Mouse (Mus musculus) E14TG2a.4 (cell line): ENCODE data around the gene Cog8.
A peak's percentile ranks its signal among the peaks of the same experiment; 100 is the strongest.

Experiments
- H3K27me3 ChIP-seq: 2 replicates; pipeline ENCODE4 v1.6.1; 2014; ENCODE audit warnings: low read length, control low read depth; ENCODE audit not compliant: insufficient read depth
- H3K36me3 ChIP-seq: 2 replicates; pipeline ENCODE4 v1.6.1; 2014; ENCODE audit warnings: low read length, control low read depth; ENCODE audit not compliant: insufficient read depth
- H3K4me1 ChIP-seq: replicated peaks from 2 replicates; pipeline ENCODE4 v1.6.1; 2014; ENCODE audit warnings: low read depth, low read length, control low read depth
- H3K4me3 ChIP-seq: replicated peaks from 2 replicates; pipeline ENCODE4 v1.5.1; 2014; ENCODE audit warnings: mild to moderate bottlenecking, low read length
- H3K9me3 ChIP-seq: 2 replicates; pipeline ENCODE4 v1.6.1; 2014; ENCODE audit warnings: low read length, control low read depth
- CTCF ChIP-seq: conservative IDR thresholded peaks from 2 replicates; pipeline ENCODE4 v1.5.1; 2014; ENCODE audit warnings: low read length
- NANOG ChIP-seq: IDR thresholded peaks from 2 replicates; pipeline ENCODE4 v1.6.1; 2014; ENCODE audit warnings: borderline replicate concordance, low read length, mixed read lengths
- POU5F1 ChIP-seq: IDR thresholded peaks from 2 replicates; pipeline ENCODE4 v1.6.1; 2014; ENCODE audit warnings: low read length, borderline replicate concordance

Gene Cog8

DNA sequence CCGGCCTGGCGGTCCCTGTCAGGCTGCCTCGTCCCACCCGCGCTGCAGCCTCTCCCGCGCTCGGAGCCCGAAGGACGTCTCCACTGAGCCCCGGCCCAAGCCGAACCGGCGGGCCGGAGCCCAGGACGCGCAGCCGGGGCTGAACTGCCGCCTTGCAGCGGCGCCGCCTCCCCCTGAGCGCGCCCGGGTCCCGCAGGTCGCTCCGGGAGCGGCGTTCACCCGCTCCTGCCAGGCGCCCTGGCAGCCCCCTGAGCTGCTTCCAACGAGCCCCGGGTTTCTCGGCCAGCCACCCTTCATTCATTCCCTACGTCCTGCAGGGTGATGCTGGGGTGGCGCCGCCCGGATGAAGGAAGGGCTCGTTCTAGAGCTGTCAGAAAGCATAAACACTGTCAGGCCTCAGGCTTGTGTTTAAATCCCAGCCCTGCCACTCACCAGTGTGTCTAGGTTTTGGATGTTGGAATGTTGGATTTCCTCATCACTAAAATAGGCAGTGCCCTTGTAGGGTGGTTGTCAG is 24.9 kb downstream of the Cog8 start:
- Histone ChIP-seq H3K4me1 (peaks cover 28% of the 10 kb centered on the region), H3K9me3 (peaks cover 11% of the 10 kb centered on the region), H3K4me3 (peak overlapping the region; percentile 94), H3K27me3 (no peaks in the 10 kb centered on the region), H3K36me3 (peaks cover 5% of the 10 kb centered on the region)
- no peak for TF ChIP-seq CTCF
- TF ChIP-seq POU5F1, result no peak
- TF ChIP-seq NANOG, result no peak

DNA sequence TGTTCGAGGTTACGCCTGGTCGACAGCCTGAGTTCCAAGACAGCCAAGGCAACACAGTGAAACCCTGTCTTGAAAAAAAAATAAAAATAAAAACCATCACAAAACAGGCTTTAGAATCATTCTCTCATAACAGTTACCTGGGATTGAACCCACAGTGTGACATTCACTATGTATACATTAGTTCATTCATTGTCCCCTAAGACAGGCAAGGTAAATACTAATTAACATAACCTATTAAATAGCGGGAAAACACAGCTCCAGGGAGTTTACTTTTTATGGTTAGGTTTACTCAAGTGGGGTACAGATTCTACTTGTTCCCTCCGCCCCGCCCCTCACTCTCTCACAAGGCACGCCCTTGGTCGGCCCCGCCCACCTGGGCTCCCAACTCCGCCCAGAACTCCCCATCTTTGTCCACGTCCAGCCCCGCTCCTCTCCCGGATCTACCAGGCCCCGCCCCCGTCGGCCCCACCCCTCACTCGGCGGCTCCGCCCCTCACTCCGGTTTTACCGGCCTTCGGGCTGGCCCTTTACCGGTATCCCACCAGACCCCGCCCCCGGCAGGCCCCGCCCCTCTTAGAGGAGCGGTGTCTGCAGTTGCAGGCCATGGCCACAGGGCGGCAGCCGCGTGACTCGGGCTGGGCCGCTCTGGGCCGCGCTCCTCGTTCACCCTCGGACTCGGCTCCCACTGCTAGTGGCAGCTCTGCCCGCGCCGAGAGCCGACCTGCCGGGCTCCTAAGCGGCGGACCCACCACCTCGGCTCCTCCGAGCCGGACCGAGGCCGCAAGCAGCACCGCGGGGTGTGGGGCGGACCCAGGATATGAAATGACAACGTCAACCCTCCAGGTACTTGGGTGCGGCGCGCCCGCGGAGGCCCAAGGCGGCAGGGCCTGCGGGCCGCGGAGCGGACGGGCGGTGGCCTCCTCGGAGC is 25.6 kb downstream of the Cog8 start, which contains the start of gene Vps4a:
Vps4a (plus strand) TSS at position 573 of the 927 bp plus-strand sequence.
- no peaks in the 10 kb centered on the region for H3K36me3 ChIP-seq
- peaks cover 11% of the 10 kb centered on the region for H3K9me3 ChIP-seq
- no peaks in the 10 kb centered on the region for H3K27me3 ChIP-seq
- H3K4me1 ChIP-seq, result peaks cover 28% of the 10 kb centered on the region
- TF ChIP-seq POU5F1 (no peak), CTCF (no peak), NANOG (no peak)
- H3K4me3 ChIP-seq, result peak within 1 kb of the TSS; percentile 94

DNA sequence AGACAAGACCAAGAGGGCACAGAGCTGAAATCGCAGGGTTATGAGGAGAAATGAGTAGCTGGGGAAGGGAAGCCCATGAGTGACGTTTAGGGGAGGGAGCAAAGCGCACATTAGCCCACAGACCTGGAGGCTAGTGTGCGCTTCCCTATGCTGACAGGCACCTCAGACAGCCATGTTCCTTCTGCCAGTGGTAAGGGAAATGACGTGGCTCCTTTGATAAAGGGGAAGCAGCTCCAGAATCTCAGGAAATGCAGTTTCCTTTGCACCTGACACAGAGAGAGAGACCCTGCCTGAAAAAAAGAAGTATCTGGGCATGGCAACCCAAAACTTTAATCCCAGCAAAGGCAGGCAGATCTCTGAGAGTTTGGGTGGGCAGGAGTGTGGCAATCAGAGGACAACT is 26.4 kb downstream of the Cog8 start:
- H3K27me3 ChIP-seq, result no peaks in the 10 kb centered on the region
- peaks cover 28% of the 10 kb centered on the region for H3K4me1 ChIP-seq
- H3K4me3 ChIP-seq, result no peak overlapping the region
- TF ChIP-seq NANOG (no peak), POU5F1 (no peak), CTCF (no peak)
- peaks cover 11% of the 10 kb centered on the region for H3K9me3 ChIP-seq
- H3K36me3 ChIP-seq, result no peaks in the 10 kb centered on the region

DNA sequence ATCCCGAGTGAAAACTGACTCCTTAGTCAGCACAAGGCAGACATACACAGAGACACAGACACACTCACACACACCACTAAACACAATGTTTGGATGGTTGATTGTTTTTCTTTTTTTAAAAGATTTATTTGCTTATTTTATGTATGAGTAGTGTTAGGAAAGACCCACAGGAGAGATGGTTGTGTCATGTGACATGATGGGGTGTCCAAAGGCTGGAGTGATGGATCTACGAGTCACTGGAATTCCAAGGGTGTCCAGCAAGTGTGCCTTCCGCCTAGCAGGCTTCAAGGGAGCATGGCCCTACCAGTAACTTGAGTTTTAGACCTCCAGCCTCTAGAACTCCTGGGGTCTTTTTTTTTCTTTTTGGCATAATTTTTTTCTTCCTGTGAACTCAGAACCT is 27.2 kb downstream of the Cog8 start:
- TF ChIP-seq NANOG (no peak), CTCF (no peak), POU5F1 (no peak)
- H3K27me3 ChIP-seq, result no peaks in the 10 kb centered on the region; the same call in 1 of the 2 replicates
- H3K4me3 ChIP-seq, result no peak overlapping the region
- no peaks in the 10 kb centered on the region for H3K36me3 ChIP-seq
- peaks cover 23% of the 10 kb centered on the region for H3K4me1 ChIP-seq
- H3K9me3 ChIP-seq, result peaks cover 11% of the 10 kb centered on the region

DNA sequence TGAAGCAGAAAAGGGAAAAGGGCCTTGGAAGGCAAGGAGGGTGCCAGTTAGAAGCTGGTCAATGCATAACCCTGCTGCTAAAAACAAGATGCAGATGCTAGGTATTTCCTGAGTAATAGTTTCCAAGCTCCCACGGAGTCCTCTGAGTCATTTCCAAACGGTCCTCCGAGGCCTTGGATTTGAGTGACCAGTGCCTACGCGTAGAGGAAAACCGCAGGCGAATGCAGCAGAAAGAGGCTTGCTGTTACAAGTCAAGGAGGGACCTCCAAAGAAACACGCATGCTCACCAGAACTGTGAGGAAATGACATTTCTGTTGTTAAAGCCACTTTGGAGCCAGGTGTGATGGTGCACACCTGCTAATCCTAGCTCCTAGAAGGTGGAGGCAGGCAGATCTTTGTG is 33.0 kb downstream of the Cog8 start:
- H3K9me3 ChIP-seq, result no peaks in the 10 kb centered on the region
- TF ChIP-seq NANOG, result no peak
- TF ChIP-seq CTCF, result no peak
- no peak for TF ChIP-seq POU5F1
- peaks cover 10% of the 10 kb centered on the region for H3K4me1 ChIP-seq
- H3K27me3 ChIP-seq, result no peaks in the 10 kb centered on the region; the same call in 1 of the 2 replicates
- H3K36me3 ChIP-seq, result peaks cover 7% of the 10 kb centered on the region
- no peak overlapping the region for H3K4me3 ChIP-seq

DNA sequence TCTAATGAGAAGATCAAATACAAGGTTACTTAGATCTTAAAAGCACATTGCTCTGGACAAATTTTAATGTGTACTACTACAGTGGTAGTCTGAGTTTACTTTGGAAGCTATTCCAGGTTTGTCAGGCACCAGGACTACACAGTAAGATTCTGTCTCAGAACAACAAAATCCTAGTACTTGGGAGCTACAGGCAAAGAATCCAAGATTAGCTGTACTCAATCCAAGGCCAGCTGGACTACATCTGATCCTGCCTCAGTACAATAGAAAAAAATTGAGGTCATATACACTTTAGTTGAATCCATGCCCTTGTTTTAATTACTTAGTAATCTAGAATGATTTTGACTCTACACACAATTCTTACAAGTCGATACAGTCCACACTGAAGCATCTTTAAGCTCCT is 41.6 kb downstream of the Cog8 start:
- TF ChIP-seq NANOG (no peak), POU5F1 (no peak), CTCF (no peak)

DNA sequence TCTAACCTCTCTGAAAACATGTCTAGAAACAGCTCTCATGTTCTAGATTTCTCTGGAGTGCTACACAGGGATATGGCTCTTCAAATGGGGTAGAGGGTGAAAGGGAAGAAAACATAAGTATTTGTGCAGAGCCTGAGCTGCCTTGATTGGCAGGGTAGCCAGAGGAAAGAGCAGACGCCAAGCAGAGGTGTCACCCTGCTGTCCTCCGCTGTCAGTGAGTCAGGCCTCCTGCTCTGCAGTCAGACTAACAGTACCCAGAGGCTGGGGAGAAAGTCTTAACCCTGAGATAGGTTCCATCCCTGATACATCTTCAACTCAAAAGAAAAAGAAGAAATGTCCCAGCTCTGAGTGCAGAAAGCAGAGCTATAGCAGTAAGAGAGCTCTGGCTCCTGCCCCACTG is 43.8 kb downstream of the Cog8 start:
- Histone ChIP-seq H3K27me3 (no peaks in the 10 kb centered on the region), H3K4me1 (peaks cover 17% of the 10 kb centered on the region), H3K36me3 (peaks cover 92% of the 10 kb centered on the region), H3K4me3 (no peak overlapping the region), H3K9me3 (no peaks in the 10 kb centered on the region)
- no peak for TF ChIP-seq POU5F1
- no peak for TF ChIP-seq NANOG
- no peak for TF ChIP-seq CTCF

More for the DNA sequence above, 41.6 kb downstream of the Cog8 start:
- H3K27me3 ChIP-seq, result no peaks in the 10 kb centered on the region
- H3K4me1 ChIP-seq, result peaks cover 17% of the 10 kb centered on the region
- no peak overlapping the region for H3K4me3 ChIP-seq
- H3K36me3 ChIP-seq, result peaks cover 74% of the 10 kb centered on the region
- H3K9me3 ChIP-seq, result no peaks in the 10 kb centered on the region

DNA sequence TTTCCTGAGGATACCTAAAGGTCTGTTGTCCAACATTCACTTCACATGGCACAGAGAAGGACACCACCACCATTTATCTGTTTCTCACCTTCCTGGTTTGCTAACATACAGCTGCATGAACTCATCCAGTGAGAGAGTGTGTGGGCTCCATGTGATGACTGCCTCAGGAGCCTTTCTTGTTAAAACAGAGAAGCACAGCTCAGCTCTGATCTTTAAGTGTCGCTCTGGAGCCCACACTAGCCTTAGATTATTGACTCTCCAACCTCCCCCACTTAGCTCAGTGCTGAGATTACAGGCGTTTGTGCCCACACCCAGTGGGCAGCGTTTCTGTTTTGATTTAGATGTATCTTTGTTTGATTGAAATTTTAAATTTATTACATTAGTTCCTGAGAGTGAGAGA is 48.7 kb downstream of the Cog8 start:
- TF ChIP-seq POU5F1 (no peak), NANOG (no peak), CTCF (no peak)
- Histone ChIP-seq H3K9me3 (no peaks in the 10 kb centered on the region), H3K36me3 (peaks cover 100% of the 10 kb centered on the region), H3K4me3 (no peak overlapping the region), H3K27me3 (no peaks in the 10 kb centered on the region), H3K4me1 (peaks cover 23% of the 10 kb centered on the region)
